Mouse (Mus musculus) liver, embryonic 11.5 days (tissue): ENCODE measurements around the gene D7Ertd443e. TPM values are rescaled to one million over a fixed set of nuclear protein-coding genes. Genes with fewer than 3 reads are reported as not detected.
A peak's percentile ranks its signal among the peaks of the same experiment; 100 is the strongest.

ENCODE experiments used
- ATAC-seq: fragments of 200-750 bp; cut with Nextera tagmentation; replicated peaks from 2 replicates; pipeline ENCODE4 v1.8.0; 2017; ENCODE audit warnings: moderate number of reproducible peaks, mild to moderate bottlenecking, moderate TSS enrichment, moderate library complexity; ENCODE audit not compliant: low FRiP score
- DNase-seq: peaks from one replicate; pipeline ENCODE4 v3.0.0-alpha.2; 2017; ENCODE audit warnings: low spot score
- H3K27ac ChIP-seq: fragments of 300-500 bp; sonication (generic); 2 replicates; pipeline ENCODE4 v1.5.1; 2014; ENCODE audit warnings: mild to moderate bottlenecking, low read depth, low read length, control low read depth
- H3K27me3 ChIP-seq: fragments of 300-500 bp; sonication (generic); replicated peaks from 2 replicates; pipeline ENCODE4 v1.6.1; 2014; ENCODE audit warnings: low read length, mixed read lengths; ENCODE audit not compliant: control insufficient read depth, insufficient read depth
- H3K36me3 ChIP-seq: fragments of 300-500 bp; sonication (generic); 2 replicates; pipeline ENCODE4 v1.6.1; 2014; ENCODE audit warnings: mild to moderate bottlenecking, low read length, moderate library complexity, mixed read lengths; ENCODE audit not compliant: control insufficient read depth, insufficient read depth
- H3K4me1 ChIP-seq: fragments of 300-500 bp; sonication (generic); replicated peaks from 2 replicates; pipeline ENCODE4 v1.6.1; 2014; ENCODE audit warnings: low read length, mixed read lengths; ENCODE audit not compliant: control insufficient read depth, insufficient read depth
- H3K4me2 ChIP-seq: fragments of 300-500 bp; sonication (generic); 2 replicates; pipeline ENCODE4 v1.6.1; 2014; ENCODE audit warnings: mild to moderate bottlenecking, control low read depth, moderate library complexity
- H3K4me3 ChIP-seq: fragments of 300-500 bp; sonication (generic); 2 replicates; pipeline ENCODE4 v1.5.1; 2014; ENCODE audit warnings: low read depth, low read length, control low read depth
- H3K9ac ChIP-seq: fragments of 300-500 bp; sonication (generic); 2 replicates; pipeline ENCODE4 v1.6.1; 2014; ENCODE audit warnings: low read depth, low read length, control low read depth
- H3K9me3 ChIP-seq: fragments of 300-500 bp; sonication (generic); 2 replicates; pipeline ENCODE4 v1.6.1; 2016; ENCODE audit warnings: low read length, inconsistent platforms, mixed read lengths; ENCODE audit not compliant: control insufficient read depth
- whole genome bisulfite sequencing: fragments of 180-500 bp; shearing (Covaris S2); extraction: QIAGEN DNeasy Blood & Tissue Kit; methylation state at CpG from one replicate; pipeline ENCODE4 v1.1.7; 2014; 5-methylcytosine and 5-hydroxymethylcytosine counted together
- polyA plus RNA-seq: library from polyadenylated mRNA; unstranded; fragments of >200 nt; fragmentation: Nextera tagmentation; extraction: Ambion mirVana; gene quantifications from 2 replicates; pipeline ENCODE4 v1.2.1, GENCODE M21; 2014

Gene D7Ertd443e
- polyA plus RNA-seq, 1 experiment from 2014 or later = not detected

GRCm38 (mm10) chr7:134265783-134266182, 119.7 kb downstream of the D7Ertd443e start:
- WGBS = 76% methylated on average over 4 of the region's 4 CpGs
- DNase-seq = no peak

DNA sequence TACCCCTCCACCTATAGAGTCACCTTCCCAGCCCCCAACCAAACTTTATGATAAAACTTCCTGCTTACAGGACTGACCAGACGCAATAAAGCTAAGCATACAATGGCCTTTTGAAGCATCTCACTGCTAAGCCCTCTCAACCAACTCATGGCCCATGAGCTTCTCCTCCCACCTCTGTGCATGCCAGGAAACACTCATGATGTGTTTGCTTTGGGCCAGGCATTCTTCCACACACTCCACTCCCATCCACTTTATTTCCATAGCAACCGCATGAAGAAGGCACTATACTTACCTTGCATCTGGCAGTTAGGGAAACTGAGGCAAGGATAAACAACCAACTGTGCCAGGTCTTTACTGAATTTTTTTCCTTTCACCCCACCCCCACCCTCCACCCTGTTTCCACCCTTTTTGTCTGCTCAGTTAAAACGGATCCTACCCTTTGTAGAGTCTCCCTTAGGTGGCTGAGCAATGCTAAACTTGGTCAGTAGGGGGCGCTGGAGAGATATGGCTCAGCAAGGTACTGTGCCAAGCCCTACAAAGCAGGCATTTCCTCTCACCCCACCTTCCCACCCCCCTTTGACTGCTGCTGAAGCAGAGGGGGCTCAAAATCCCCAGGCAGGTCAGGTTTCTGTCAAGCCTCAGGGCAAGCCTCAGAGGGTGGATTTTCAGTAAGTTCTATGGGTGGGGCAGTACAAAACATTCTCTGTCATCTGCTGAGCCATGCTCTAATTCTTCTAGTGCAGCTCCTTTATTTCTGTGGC, 122.1 kb downstream of the D7Ertd443e start:
- Histone ChIP-seq H3K4me1 (no peaks in the 10 kb centered on the region), H3K9ac (no peak overlapping the region), H3K36me3 (no peaks in the 10 kb centered on the region), H3K9me3 (no peaks in the 10 kb centered on the region), H3K4me3 (no peak overlapping the region), H3K4me2 (no peak overlapping the region), H3K27me3 (no peaks in the 10 kb centered on the region), H3K27ac (no peak overlapping the region)
- WGBS = 46% methylated on average over 4 of the region's 4 CpGs
- DNase-seq (no peak), ATAC-seq (peak; percentile 73; the same call in 1 of the 2 replicates)

More at GRCm38 (mm10) chr7:134265783-134266182, 119.7 kb downstream of the D7Ertd443e start:
- H3K36me3 ChIP-seq = no peaks in the 10 kb centered on the region
- H3K4me1 ChIP-seq = no peaks in the 10 kb centered on the region
- H3K9me3 ChIP-seq = no peaks in the 10 kb centered on the region
- H3K4me3 ChIP-seq = no peak overlapping the region
- no peaks in the 10 kb centered on the region for H3K27me3 ChIP-seq
- ATAC-seq = no peak
- H3K27ac ChIP-seq = no peak overlapping the region
- no peak overlapping the region for H3K4me2 ChIP-seq
- H3K9ac ChIP-seq = no peak overlapping the region

DNA sequence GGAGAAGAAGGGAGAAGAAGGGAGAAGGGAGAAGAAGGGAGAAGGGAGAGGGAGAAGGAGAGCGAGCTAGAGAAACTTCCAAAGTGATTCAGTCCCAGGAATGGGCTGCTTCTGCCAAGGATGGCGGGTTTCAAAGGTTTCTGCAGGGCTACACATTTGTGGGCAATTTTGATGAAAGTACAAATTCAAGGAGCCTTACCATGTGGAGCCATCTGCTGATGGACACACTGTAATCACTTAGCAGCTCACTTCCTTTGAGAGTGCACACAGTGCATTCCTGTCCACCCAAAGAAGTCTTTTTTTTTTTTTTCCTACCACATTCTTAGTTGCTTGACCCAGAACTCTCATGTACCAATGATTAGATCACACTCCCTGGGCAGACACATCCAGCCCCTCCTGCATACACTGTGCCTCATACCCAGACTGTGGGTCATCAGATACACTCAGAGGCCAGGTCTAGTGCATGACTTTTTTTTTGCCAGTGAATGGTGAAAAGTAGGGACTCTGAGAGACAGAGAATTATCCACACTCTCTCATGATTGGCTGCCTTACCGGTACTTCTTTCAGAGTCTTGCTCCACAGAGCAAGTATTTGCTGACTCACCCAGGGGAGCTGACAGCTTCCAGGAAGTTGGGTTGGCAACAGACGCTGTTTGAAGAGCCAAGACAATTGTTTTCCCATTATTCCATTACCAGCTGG, 124.3 kb downstream of the D7Ertd443e start:
- no peaks in the 10 kb centered on the region for H3K27me3 ChIP-seq
- H3K9me3 ChIP-seq = no peaks in the 10 kb centered on the region
- H3K4me1 ChIP-seq = no peaks in the 10 kb centered on the region
- no peaks in the 10 kb centered on the region for H3K36me3 ChIP-seq
- H3K4me2 ChIP-seq = no peak overlapping the region
- H3K4me3 ChIP-seq = no peak overlapping the region
- ATAC-seq (no peak), DNase-seq (no peak)
- no peak overlapping the region for H3K9ac ChIP-seq
- no peak overlapping the region for H3K27ac ChIP-seq
- 45% methylated on average over 4 of the region's 4 CpGs for WGBS

DNA sequence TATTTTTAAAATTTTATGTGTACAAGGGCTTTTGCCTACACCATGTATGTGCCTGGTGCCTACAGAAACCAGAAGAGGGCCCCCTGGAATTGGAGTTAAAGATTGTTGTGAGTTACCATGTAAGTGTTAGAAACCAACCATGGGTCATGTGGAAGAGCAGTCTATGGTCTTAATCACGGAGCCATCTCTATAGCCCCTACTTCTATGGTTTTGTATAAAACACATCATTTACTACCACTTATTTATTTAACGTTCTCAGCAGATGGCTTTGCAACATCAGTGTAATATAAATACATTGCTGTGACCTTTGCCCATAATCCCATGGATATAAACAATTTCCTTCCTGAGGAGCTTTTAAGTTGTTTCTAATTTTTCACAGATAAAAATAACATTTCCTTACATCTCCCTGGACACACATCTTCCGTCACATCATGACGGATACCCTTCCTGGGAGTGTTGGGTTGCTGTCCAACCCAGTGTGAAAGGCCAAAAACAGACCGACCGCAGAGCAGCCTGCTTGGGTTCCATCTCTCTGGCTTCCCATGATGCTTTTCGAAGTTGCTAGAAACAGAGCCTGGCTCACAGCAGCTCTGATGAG, 135.1 kb downstream of the D7Ertd443e start:
- DNase-seq = no peak
- Histone ChIP-seq H3K36me3 (no peaks in the 10 kb centered on the region), H3K27ac (no peak overlapping the region), H3K27me3 (no peaks in the 10 kb centered on the region), H3K4me3 (no peak overlapping the region), H3K9me3 (no peaks in the 10 kb centered on the region), H3K9ac (no peak overlapping the region), H3K4me1 (no peaks in the 10 kb centered on the region), H3K4me2 (no peak overlapping the region)
- ATAC-seq = no peak
- WGBS = 72% methylated on average over 7 of the region's 7 CpGs

- no peaks in the 10 kb centered on the region for H3K4me1 ChIP-seq
- no peak overlapping the region for H3K27ac ChIP-seq
- H3K4me3 ChIP-seq = no peak overlapping the region
- WGBS = 85% methylated on average over 2 of the region's 2 CpGs
- DNase-seq (no peak), ATAC-seq (no peak)
- H3K36me3 ChIP-seq = no peaks in the 10 kb centered on the region
- H3K4me2 ChIP-seq = no peak overlapping the region
- no peaks in the 10 kb centered on the region for H3K9me3 ChIP-seq
- H3K27me3 ChIP-seq = no peaks in the 10 kb centered on the region
- no peak overlapping the region for H3K9ac ChIP-seq
These were observed 137.4 kb downstream of the D7Ertd443e start for GRCm38 (mm10) chr7:134248041-134248440.

- no peak overlapping the region for H3K27ac ChIP-seq
- ATAC-seq = no peak
- 61% methylated on average over 5 of the region's 5 CpGs for WGBS
- no peaks in the 10 kb centered on the region for H3K27me3 ChIP-seq
- no peak for DNase-seq
- no peaks in the 10 kb centered on the region for H3K9me3 ChIP-seq
- H3K36me3 ChIP-seq = no peaks in the 10 kb centered on the region
- H3K4me1 ChIP-seq = no peaks in the 10 kb centered on the region
- H3K9ac ChIP-seq = no peak overlapping the region
- H3K4me3 ChIP-seq = no peak overlapping the region
- H3K4me2 ChIP-seq = no peak overlapping the region
These were observed 138.8 kb downstream of the D7Ertd443e start for GRCm38 (mm10) chr7:134246624-134247023.

DNA sequence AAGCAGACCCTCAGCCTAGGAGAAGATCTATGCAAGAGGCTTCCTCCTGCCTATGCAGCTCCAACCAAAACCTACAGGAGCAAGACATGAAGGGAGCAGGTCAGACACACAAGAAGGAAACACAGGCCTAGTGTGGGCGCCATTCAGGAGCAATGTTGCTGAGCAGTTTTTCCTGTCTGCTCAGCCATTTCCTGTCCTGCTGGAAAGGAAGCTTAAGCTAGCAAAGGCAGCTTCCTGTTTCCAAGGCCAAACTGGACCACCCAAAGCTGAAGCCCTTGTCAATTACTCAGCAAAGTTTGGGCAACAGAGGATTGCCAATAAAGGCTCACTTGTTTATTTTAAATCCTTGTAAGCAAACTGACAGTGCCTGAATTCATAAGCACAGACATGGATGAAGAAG, 142.7 kb downstream of the D7Ertd443e start:
- no peak overlapping the region for H3K27ac ChIP-seq
- no peak overlapping the region for H3K9ac ChIP-seq
- WGBS = 65% methylated on average over 1 of the region's 1 CpGs
- no peak for ATAC-seq
- no peaks in the 10 kb centered on the region for H3K27me3 ChIP-seq
- no peaks in the 10 kb centered on the region for H3K9me3 ChIP-seq
- no peak overlapping the region for H3K4me3 ChIP-seq
- no peaks in the 10 kb centered on the region for H3K4me1 ChIP-seq
- no peak for DNase-seq
- H3K36me3 ChIP-seq = no peaks in the 10 kb centered on the region
- H3K4me2 ChIP-seq = no peak overlapping the region

GRCm38 (mm10) chr7:134241212-134241611, 144.2 kb downstream of the D7Ertd443e start:
- H3K36me3 ChIP-seq = no peaks in the 10 kb centered on the region

More at GRCm38 (mm10) chr7:134241212-134241611, 144.2 kb downstream of the D7Ertd443e start:
- no peak for DNase-seq
- Histone ChIP-seq H3K4me3 (no peak overlapping the region), H3K27me3 (no peaks in the 10 kb centered on the region), H3K4me1 (no peaks in the 10 kb centered on the region), H3K9me3 (no peaks in the 10 kb centered on the region), H3K27ac (no peak overlapping the region), H3K9ac (no peak overlapping the region), H3K4me2 (no peak overlapping the region)
- no peak for ATAC-seq
- WGBS = 78% methylated on average over 4 of the region's 4 CpGs
